Mouse (Mus musculus) kidney, postnatal 4 days (tissue): ENCODE measurements at regions not wholly inside any gene's neighbourhood (a gene's known extent, or its start where the extent isn't known, plus 50 kb on each side); places are given as distances from the start of the nearest gene placed in this dataset.
"Not testable (repeated sequence)": the region's sequence is repeated elsewhere in the genome, so short reads cannot be mapped to it uniquely, and the experiment has no call there.

ENCODE experiments used
- DNase-seq, 2 experiments: peaks; one replicate each; pipeline ENCODE4 v3.0.0; 2021; ENCODE audit warnings: mixed read lengths in 2 of 2

GRCm38 (mm10) chr1:168675741-168676140 is 243.7 kb upstream of the Pbx1 start:
- no peak for DNase-seq

- peak; percentile 6 to 8 for DNase-seq
Observed at GRCm38 (mm10) chr1:168662755-168663284, 230.8 kb upstream of the Pbx1 start.

- no peak for DNase-seq
Observed at GRCm38 (mm10) chr1:168660956-168661355, 228.9 kb upstream of the Pbx1 start.

DNA sequence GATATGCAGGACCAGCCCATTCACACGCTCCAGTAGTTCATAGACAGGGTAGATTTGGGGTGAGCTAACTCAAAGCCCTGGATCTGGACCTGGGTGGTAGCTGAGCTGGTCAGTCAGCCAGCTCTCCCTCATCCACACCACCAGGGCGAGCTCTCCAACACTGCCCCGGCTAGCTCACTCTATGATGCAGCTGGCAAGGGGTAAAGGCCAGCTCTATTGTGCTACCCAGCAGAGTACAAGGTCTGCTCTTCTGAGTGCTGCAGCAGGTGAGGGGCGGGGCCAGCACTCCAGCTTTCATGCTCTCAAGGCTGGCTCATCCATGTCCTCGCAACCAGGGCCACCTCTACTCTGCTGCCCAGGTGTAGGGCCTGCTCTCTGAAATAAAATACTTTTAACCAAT is 227.5 kb upstream of the Pbx1 start:
- DNase-seq: no peak

DNA sequence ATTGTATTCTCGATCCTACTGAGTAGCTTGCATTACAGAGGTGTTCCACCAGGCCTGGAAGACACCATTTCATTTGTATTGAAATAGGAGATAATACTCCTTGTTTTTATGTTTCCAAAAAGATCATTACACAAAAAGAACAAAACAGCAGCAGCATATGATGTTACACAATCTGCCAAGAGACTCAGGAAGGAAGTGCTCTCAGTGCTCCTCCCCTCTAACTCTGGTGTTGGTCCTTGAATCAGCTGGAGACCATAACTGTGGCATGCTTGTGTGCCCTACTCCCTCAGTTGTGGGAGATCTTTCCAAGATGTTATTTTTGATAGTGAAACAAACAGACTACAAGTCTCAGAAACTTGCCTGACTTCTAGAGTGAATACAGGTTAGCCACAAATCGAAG is 200.8 kb upstream of the Pbx1 start:
- no peak for DNase-seq

GRCm38 (mm10) chr1:168631979-168632378 is 199.9 kb upstream of the Pbx1 start:
- DNase-seq: no peak

DNA sequence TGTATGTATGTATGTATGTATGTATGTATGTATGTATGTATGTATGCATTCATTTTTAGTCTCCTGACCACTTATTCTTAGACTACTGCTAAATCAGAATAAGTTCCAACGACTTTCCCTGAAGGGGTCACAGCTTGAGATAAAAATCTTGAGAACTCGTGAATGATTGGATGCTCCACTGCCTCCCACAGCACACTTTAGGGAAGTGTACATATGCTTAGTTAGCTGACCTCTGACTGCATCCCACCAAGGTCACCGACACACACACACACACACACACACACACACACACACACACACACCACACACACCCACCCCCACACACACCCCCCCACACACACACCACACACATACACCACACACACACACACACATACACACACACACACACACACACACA is 169.9 kb upstream of the Pbx1 start:
- not testable (repeated sequence) for DNase-seq

GRCm38 (mm10) chr1:168600461-168601160 is 168.5 kb upstream of the Pbx1 start:
- no peak for DNase-seq

GRCm38 (mm10) chr1:168598191-168598667 is 166.2 kb upstream of the Pbx1 start:
- DNase-seq: peak; percentile 5 to 13

DNA sequence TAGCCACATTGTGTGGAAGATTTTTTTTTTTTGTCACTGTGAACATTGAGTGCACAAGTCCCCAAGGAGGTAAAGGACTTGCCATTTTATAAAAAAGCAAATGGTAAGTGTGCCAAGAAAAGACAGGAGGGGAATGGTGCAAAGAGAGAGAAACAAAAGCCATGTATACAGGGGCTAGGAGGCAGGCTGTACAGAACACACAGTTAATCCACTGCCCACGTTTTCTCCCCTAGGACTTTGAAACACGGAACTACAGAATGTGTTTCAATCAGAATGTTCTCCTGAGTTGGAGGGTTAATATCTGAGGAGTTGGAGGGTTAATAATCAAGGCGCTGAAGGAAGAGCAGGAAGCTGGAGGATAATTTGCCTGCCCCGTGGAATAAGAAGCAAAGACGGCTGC is 165.4 kb upstream of the Pbx1 start:
- DNase-seq: no peak

GRCm38 (mm10) chr1:168584137-168584536 is 152.1 kb upstream of the Pbx1 start:
- no peak for DNase-seq

DNA sequence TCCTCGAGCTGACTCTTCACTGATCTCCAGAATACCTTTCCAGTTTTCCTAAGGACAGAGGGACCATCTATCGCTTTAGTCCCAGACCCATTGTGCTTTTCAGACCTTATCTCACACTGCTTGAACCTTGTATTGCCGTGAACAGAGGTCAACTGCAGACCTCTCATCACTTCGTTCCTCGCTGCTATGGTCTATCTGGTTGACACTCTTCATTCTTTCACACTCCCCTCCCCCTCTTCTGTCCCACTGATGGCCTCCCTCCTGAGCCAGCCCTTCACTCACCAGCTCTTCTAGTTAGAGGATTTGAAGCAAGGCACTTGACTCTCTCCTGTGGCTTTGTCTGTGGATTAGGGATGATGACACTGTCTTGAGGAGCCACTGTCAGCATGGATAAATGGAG is 150.4 kb upstream of the Pbx1 start:
- no peak for DNase-seq

GRCm38 (mm10) chr1:168569930-168570515 is 138.0 kb upstream of the Pbx1 start:
- DNase-seq: no peak

DNA sequence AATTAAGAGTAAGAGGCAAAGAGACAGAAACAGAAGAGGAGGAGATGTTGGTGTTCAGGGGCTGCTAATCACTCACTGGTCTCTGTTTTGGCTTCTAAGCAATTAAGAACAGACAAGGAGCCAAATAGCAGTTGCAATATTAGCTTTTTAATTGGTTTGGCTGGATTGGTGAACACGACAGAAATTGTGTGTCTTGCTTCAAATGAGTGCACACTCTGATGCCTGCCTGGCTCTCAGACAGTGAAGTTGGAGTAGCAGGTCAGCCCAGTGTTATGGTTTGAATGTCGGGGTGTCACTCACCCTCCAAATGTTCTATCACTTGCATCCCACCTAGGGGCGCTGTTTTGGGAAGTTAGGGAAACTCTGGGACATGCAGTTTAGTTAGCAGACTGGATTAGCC is 120.3 kb upstream of the Pbx1 start:
- no peak for DNase-seq

GRCm38 (mm10) chr1:168549807-168550435 is 117.9 kb upstream of the Pbx1 start:
- DNase-seq: no peak

- DNase-seq: no peak
Observed at GRCm38 (mm10) chr1:168546156-168546555, 114.1 kb upstream of the Pbx1 start.

GRCm38 (mm10) chr1:168545072-168545780 is 113.2 kb upstream of the Pbx1 start:
- no peak for DNase-seq

- DNase-seq: no peak
Observed at GRCm38 (mm10) chr1:168541231-168541630, 109.2 kb upstream of the Pbx1 start.

DNA sequence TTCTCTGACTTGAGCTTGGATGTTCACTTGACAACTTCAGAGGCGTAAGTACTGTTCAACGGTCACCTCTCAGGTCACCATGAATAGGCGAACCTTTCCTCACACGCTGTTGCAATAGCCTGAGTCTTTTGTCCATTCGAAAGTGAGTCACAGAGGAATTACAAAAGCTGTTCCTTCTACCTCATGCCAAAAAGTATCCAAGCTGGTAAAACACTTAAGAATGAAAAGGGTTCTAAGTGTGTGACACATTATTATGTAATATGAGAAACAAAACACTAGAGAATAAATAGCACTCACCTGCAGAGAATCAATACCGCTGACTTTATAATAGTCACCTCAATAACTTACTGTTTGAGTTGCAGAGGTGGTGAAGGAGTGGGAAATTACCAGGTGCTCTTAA is 86.0 kb upstream of the Pbx1 start:
- DNase-seq: no peak

DNA sequence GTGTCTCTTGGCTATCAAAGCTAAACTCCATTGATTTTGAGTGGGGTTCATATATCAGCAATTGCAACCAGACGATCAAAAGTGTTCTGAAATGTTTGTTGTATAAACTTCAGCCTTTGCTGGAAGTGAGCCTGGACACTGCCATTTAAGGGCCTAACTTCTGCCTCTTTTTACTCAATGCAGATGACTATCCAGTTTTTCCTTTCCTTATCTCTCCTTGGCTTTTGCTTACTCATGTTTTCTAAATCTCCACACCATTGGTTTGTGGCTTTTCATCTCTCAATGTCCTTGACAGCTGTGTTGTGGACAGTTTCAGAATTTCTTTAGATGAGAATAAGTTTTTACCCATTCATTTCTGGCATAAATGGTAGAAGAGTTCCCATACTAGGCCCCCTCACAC is 74.3 kb upstream of the Pbx1 start:
- no peak for DNase-seq

GRCm38 (mm10) chr1:168504773-168505172 is 72.7 kb upstream of the Pbx1 start:
- DNase-seq: no peak

DNA sequence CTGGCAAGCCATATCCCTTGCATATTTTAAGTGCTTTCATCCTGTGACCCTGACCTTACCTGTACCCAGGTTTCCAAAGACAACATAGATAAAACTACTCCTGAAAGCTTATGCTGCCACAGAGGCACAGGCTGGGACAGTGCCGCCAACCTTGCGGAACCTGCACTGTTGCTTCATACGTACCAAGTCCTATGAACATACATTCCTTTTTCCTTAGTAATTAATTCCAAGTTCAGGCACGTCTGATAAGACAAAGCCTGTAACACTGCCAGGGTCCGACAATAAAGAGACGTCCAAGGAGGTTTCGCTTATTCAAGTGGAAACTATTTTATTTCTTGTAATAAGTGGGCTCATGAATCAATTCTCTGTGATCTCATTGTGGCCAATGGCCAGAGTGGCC is 70.2 kb upstream of the Pbx1 start:
- DNase-seq: peak; percentile 24 to 37
